Mouse (Mus musculus) layer of hippocampus, adult 9-10 months (tissue): ENCODE measurements around the gene Sel1l2.

Experiments
- DNase-seq: peaks from one replicate; pipeline ENCODE4 v3.0.0; 2022; ENCODE audit warnings: low spot score

Sel1l2 gene

GRCm38 (mm10) chr2:140389525-140389924 lies at the start of gene Sel1l2:
Gene Sel1l2 (minus strand): TSS chr2:140389706.
- no peak for DNase-seq

DNA sequence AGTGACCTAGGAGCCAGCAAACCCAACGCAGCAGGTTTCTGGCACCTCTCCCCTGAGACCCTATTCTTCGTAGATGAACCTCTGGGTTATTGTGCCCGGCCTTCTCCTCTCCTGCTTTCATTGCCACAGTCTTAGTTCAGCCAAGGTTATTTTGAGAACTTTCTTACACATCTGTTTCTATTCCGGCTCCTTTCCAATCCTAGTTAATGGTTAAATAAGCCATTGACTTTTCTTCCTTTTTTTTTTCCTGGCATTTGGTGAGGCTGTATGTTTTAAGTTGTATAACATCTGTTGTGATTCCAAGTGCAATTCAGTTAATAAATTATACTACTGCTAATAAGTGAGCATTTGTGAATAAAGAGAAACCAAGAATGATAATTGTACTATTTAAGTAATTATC lies 49.6 kb upstream of the Sel1l2 start:
- DNase-seq = no peak

- peak; percentile 52 for DNase-seq
Measured at GRCm38 (mm10) chr2:140427283-140427682, 37.8 kb upstream of the Sel1l2 start.

DNA sequence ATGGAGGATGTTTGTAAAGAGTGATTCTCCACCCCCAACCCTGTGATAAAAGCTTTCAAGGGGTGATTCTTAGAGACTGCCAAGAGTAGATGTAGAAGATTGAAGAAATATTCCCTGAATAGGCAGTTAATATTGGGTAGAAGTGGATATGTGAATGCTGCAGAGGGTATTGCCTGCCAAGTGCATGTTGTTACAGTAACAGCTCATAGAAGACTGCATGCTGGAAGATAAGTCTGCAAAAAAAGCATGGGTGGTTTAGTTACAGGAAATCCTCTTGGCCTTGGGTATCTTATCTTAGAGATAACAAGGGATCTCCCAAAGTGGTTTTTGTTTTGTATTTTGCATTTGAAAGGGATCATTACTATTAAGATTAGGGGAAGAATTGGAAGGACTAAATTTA lies 36.3 kb upstream of the Sel1l2 start:
- DNase-seq = no peak

DNA sequence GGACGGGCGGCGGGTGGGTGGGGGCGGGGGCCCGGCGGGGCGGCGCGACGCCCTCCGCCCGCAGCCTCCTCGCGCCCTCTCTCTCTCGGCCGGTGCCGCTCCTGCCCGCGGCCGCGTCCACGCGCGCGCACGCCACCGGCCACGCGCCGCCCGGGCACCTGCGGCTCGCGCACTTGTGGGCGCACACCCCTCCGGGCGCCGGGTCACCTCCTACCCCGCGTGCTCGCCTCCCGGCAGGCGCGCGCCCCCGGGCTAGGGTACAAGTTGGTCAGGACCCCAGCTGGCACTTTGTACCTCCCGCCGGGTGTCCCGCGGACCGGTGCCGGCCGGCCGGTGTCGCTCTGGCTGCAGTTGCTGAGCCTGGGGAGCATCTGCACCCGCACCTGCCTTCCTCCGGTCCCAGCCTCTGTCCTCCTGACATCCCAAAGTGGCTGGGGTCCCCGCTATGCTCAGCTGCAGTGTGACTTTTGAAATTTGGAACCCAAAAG lies 6.3 kb upstream of the Sel1l2 start:
- DNase-seq = no peak

GRCm38 (mm10) chr2:140395179-140395578 lies 5.7 kb upstream of the Sel1l2 start, which contains the start of gene Macrod2:
Gene Macrod2 (plus strand): TSS chr2:140395309.
- peak; percentile 89 for DNase-seq

GRCm38 (mm10) chr2:140364804-140365203 lies 24.7 kb downstream of the Sel1l2 start:
- DNase-seq = no peak

GRCm38 (mm10) chr2:140359905-140360304 lies 29.6 kb downstream of the Sel1l2 start:
- no peak for DNase-seq

- no peak for DNase-seq
Measured at GRCm38 (mm10) chr2:140342394-140342793, 47.1 kb downstream of the Sel1l2 start.

GRCm38 (mm10) chr2:140330508-140331306 lies 58.8 kb downstream of the Sel1l2 start:
- no peak for DNase-seq

GRCm38 (mm10) chr2:140302976-140303708 lies 86.4 kb downstream of the Sel1l2 start:
- no peak for DNase-seq

- no peak for DNase-seq
Measured at GRCm38 (mm10) chr2:140297155-140297554, 92.4 kb downstream of the Sel1l2 start.

DNA sequence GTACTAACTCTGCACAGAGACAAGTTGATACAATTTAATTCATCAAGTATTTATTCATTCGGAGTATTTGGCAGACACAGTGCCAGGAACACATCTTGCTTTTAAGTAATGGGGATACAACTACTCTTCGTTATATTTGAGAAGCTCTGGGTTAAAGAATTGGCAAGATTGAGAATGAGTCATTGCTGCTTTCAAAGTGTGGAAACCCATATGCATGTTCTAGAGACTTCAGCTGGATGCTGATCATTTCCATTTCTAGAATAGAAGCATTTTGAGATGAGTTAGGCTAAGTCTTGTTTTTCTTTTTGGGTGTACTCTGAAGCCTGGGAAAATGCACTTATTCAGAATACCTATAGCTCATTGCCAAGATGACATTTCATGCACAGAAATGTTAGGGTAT lies 95.7 kb downstream of the Sel1l2 start:
- no peak for DNase-seq

DNA sequence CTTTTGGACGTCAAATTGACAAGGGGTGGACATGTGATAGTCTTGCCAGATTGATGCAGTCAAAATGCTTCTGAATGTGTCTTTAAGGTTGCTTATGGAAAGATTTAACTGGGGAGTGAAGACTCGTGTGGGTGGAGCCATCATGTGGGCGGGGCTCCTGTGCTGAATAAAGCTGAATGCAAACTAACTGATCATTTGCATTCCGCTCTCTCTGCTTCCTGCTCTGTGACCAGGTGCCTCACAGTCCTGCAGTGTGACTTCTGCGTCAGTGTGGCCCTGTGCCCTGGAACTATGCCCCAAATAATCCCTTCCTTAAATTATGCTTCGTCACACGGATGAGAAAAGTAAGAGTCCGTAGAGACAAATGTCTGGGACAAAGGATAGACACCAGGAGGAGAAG lies 108.7 kb downstream of the Sel1l2 start:
- DNase-seq = no peak

- DNase-seq = no peak
Measured at GRCm38 (mm10) chr2:140255595-140256141, 133.8 kb downstream of the Sel1l2 start.

GRCm38 (mm10) chr2:140254256-140254655 lies 135.2 kb downstream of the Sel1l2 start:
- DNase-seq = no peak

GRCm38 (mm10) chr2:140243105-140243504 lies 146.4 kb downstream of the Sel1l2 start:
- DNase-seq = no peak

DNA sequence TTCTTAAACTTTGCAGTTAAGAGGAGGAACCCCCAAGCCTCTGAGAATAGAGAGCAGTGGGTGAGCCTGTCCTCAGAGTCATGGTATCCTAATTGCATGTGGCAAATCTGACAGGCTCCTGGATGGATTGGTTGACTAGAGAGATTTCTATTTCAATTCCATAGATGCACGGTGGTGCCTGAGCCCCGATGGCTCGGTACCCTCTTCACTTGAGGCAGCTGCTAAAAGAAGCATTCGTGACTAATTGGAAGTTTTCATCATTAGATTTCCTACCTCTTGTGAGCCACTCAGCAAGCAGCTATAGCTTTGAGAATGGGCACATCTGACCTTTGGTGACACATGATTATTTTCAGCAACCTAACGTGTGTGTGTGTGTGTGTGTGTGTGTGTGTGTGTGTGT lies 147.1 kb downstream of the Sel1l2 start:
- no peak for DNase-seq

DNA sequence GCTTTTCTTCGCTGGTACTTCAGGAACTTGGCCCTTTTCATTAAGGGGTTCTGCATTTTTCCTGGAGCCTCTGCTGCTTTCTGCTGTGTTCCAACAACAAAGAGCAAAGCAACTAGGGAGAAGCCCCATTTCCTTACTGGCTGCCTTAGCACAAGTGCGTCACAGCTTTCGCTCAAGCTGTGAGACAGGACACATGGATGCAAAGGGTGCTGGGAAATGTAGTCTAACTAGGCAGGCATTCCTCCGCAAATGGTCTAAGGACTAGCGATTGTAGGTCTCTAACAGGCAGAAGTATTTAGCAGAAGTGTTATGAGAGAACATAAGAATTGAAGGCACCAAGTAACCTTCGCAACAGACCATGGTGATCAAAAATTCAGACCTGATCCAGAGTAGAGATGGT lies 152.3 kb downstream of the Sel1l2 start:
- DNase-seq = no peak

DNA sequence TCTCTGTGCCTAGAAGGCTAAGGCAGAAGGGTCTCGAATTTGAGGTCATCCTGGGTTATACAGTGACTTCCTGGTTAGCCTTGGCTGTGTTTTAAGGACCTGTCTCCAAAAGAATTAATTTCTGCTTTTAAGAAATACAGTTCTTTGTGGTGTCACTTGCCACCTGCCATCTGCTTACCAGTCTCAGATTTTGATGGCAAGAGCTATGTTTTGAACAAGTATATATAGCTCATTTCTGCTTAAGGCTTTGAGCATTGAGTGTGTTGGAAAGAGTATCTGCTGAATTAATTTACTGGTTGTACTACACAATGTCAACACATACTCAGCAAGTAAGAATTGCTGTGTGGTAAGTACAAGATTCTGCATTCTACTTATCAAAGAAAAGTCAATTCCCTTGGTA lies 159.2 kb downstream of the Sel1l2 start:
- DNase-seq = no peak

GRCm38 (mm10) chr2:140220325-140220724 lies 169.2 kb downstream of the Sel1l2 start:
- DNase-seq = no peak

DNA sequence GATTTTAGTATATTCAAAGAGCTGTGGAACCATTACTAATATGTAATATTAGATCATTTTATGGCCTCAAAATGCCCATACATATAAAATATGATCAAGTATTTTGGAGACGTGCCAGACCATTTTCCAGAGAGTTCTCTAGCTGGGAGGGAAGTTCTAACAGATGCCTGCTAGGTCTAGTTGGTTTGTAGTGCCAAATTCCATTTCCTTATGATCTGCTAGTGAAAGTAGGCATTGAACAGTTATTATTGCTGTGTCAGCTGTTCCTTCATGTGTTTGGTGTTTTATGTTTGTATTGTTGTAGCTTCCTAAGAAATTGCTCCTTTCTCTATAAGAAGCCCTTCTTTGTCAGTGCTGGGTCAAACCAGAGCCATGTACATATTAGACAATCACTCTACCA lies 173.5 kb downstream of the Sel1l2 start:
- DNase-seq = no peak

- no peak for DNase-seq
Measured at GRCm38 (mm10) chr2:140215415-140215814, 174.1 kb downstream of the Sel1l2 start.
